Mouse (Mus musculus) lung, embryonic 15.5 days (tissue): ENCODE data around the gene Art2b. TPM values are rescaled to one million over a fixed set of nuclear protein-coding genes. Genes with fewer than 3 reads are reported as not detected.
"Not testable (repeated sequence)": the region's sequence is repeated elsewhere in the genome, so short reads cannot be mapped to it uniquely, and the experiment has no call there.

Experiments used
- ATAC-seq: fragments of 200-750 bp; cut with Nextera tagmentation; 2 replicates; pipeline ENCODE4 v1.8.0; 2017; ENCODE audit warnings: moderate number of reproducible peaks, borderline replicate concordance; ENCODE audit not compliant: low FRiP score, low TSS enrichment; ENCODE audit errors: extremely low read depth
- H3K27ac ChIP-seq: fragments of 300-500 bp; sonication (generic); 2 replicates; pipeline ENCODE4 v1.5.1; 2015; ENCODE audit warnings: moderate library complexity, mild to moderate bottlenecking, inconsistent platforms
- H3K27me3 ChIP-seq: fragments of 300-500 bp; sonication (generic); 2 replicates; pipeline ENCODE4 v1.6.1; 2015; ENCODE audit warnings: inconsistent platforms
- H3K36me3 ChIP-seq: fragments of 300-500 bp; sonication (generic); 2 replicates; pipeline ENCODE4 v1.6.1; 2015; ENCODE audit warnings: inconsistent platforms
- H3K4me1 ChIP-seq: fragments of 300-500 bp; sonication (generic); 2 replicates; pipeline ENCODE4 v1.6.1; 2015; ENCODE audit warnings: inconsistent platforms
- H3K4me2 ChIP-seq: fragments of 300-500 bp; sonication (generic); 2 replicates; pipeline ENCODE4 v1.6.1; 2015; ENCODE audit warnings: inconsistent platforms, mild to moderate bottlenecking, moderate library complexity
- H3K4me3 ChIP-seq: fragments of 300-500 bp; sonication (generic); 2 replicates; pipeline ENCODE4 v1.5.1; 2015; ENCODE audit warnings: mild to moderate bottlenecking, inconsistent platforms
- H3K9ac ChIP-seq: fragments of 300-500 bp; sonication (generic); 2 replicates; pipeline ENCODE4 v1.6.1; 2015; ENCODE audit warnings: inconsistent platforms
- H3K9me3 ChIP-seq: fragments of 300-500 bp; sonication (generic); 2 replicates; pipeline ENCODE4 v1.6.1; 2016; ENCODE audit warnings: inconsistent platforms
- WGBS: fragments of 180-500 bp; shearing (Covaris S2); methylation state at CpG from one replicate; pipeline ENCODE4 v1.1.7; 2015; 5-methylcytosine and 5-hydroxymethylcytosine counted together
- polyA plus RNA-seq: library from polyadenylated mRNA; unstranded; fragments of >200 nt; fragmentation: Nextera tagmentation; extraction: Ambion mirVana; gene quantifications from 2 replicates; pipeline ENCODE4 v1.2.1, GENCODE M21; 2015

Art2b gene
- polyA plus RNA-seq, 1 experiment from 2014 or later: not detected

- ATAC-seq: not testable (repeated sequence)
These were observed 29.9 kb downstream of the Art2b start for GRCm38 (mm10) chr7:101555473-101555872.

GRCm38 (mm10) chr7:101551530-101551929 lies 33.9 kb downstream of the Art2b start:
- H3K27ac ChIP-seq: no peak overlapping the region

More at GRCm38 (mm10) chr7:101555473-101555872, 29.9 kb downstream of the Art2b start:
- H3K27ac ChIP-seq, H3K9me3 ChIP-seq, H3K9ac ChIP-seq, H3K4me2 ChIP-seq, H3K27me3 ChIP-seq, H3K4me1 ChIP-seq, H3K4me3 ChIP-seq, H3K36me3 ChIP-seq: not testable (repeated sequence)
- 82% methylated on average over 3 of the region's 3 CpGs for WGBS

GRCm38 (mm10) chr7:101550686-101551485 lies 34.5 kb downstream of the Art2b start:
- no peak overlapping the region for H3K27ac ChIP-seq
- no peaks in the 10 kb centered on the region for H3K27me3 ChIP-seq
- no peaks in the 10 kb centered on the region for H3K36me3 ChIP-seq
- H3K4me3 ChIP-seq: no peak overlapping the region
- no peak overlapping the region for H3K4me2 ChIP-seq
- H3K9ac ChIP-seq: no peak overlapping the region
- H3K9me3 ChIP-seq: no peaks in the 10 kb centered on the region
- 45% methylated on average over 7 of the region's 7 CpGs for WGBS
- H3K4me1 ChIP-seq: no peaks in the 10 kb centered on the region
- ATAC-seq: no peak

More at GRCm38 (mm10) chr7:101551530-101551929, 33.9 kb downstream of the Art2b start:
- Histone ChIP-seq H3K9ac (no peak overlapping the region), H3K27me3 (no peaks in the 10 kb centered on the region), H3K4me3 (no peak overlapping the region), H3K9me3 (no peaks in the 10 kb centered on the region), H3K36me3 (no peaks in the 10 kb centered on the region), H3K4me2 (no peak overlapping the region), H3K4me1 (no peaks in the 10 kb centered on the region)
- WGBS: 92% methylated on average over 1 of the region's 1 CpGs
- no peak for ATAC-seq

GRCm38 (mm10) chr7:101549266-101549665 lies 36.1 kb downstream of the Art2b start:
- H3K27me3 ChIP-seq: no peaks in the 10 kb centered on the region
- 76% methylated on average over 3 of the region's 3 CpGs for WGBS
- no peak overlapping the region for H3K4me2 ChIP-seq
- no peak for ATAC-seq
- no peak overlapping the region for H3K27ac ChIP-seq
- no peaks in the 10 kb centered on the region for H3K9me3 ChIP-seq
- H3K4me1 ChIP-seq: no peaks in the 10 kb centered on the region
- H3K9ac ChIP-seq: no peak overlapping the region
- H3K36me3 ChIP-seq: no peaks in the 10 kb centered on the region
- H3K4me3 ChIP-seq: no peak overlapping the region

GRCm38 (mm10) chr7:101547651-101548050 lies 37.7 kb downstream of the Art2b start:
- Histone ChIP-seq H3K4me1 (no peaks in the 10 kb centered on the region), H3K9me3 (no peaks in the 10 kb centered on the region), H3K4me2 (no peak overlapping the region), H3K9ac (no peak overlapping the region), H3K36me3 (no peaks in the 10 kb centered on the region), H3K27me3 (no peaks in the 10 kb centered on the region), H3K27ac (no peak overlapping the region), H3K4me3 (no peak overlapping the region)
- WGBS: 84% methylated on average over 3 of the region's 3 CpGs
- ATAC-seq: no peak

GRCm38 (mm10) chr7:101541734-101542133 lies 43.7 kb downstream of the Art2b start:
- Histone ChIP-seq H3K9me3 (no peaks in the 10 kb centered on the region), H3K27ac (no peak overlapping the region), H3K4me1 (no peaks in the 10 kb centered on the region), H3K4me2 (no peak overlapping the region), H3K36me3 (no peaks in the 10 kb centered on the region), H3K9ac (no peak overlapping the region), H3K27me3 (no peaks in the 10 kb centered on the region; the same call in 1 of the 2 replicates), H3K4me3 (no peak overlapping the region)
- ATAC-seq: no peak
- WGBS: 81% methylated on average over 10 of the region's 10 CpGs

- 4% methylated on average over 11 of the region's 11 CpGs for WGBS
- Histone ChIP-seq H3K4me1 (no peaks in the 10 kb centered on the region), H3K9me3 (no peaks in the 10 kb centered on the region), H3K36me3 (no peaks in the 10 kb centered on the region), H3K9ac (no peak overlapping the region), H3K27me3 (no peaks in the 10 kb centered on the region; the same call in 1 of the 2 replicates), H3K27ac (no peak overlapping the region), H3K4me3 (no peak overlapping the region), H3K4me2 (no peak overlapping the region)
- ATAC-seq: no peak
These were observed 44.3 kb downstream of the Art2b start for GRCm38 (mm10) chr7:101541132-101541531.

- Histone ChIP-seq H3K36me3 (no peaks in the 10 kb centered on the region), H3K27me3 (no peaks in the 10 kb centered on the region; the same call in 1 of the 2 replicates), H3K27ac (no peak overlapping the region), H3K4me3 (no peak overlapping the region), H3K9me3 (no peaks in the 10 kb centered on the region), H3K4me2 (no peak overlapping the region), H3K4me1 (no peaks in the 10 kb centered on the region), H3K9ac (no peak overlapping the region)
- 48% methylated on average over 5 of the region's 5 CpGs for WGBS
- no peak for ATAC-seq
These were observed 44.7 kb downstream of the Art2b start for GRCm38 (mm10) chr7:101540684-101541083.

GRCm38 (mm10) chr7:101539774-101540173 lies 45.6 kb downstream of the Art2b start:
- Histone ChIP-seq H3K36me3 (no peaks in the 10 kb centered on the region), H3K4me3 (no peak overlapping the region), H3K9ac (no peak overlapping the region), H3K9me3 (no peaks in the 10 kb centered on the region), H3K27me3 (no peaks in the 10 kb centered on the region; the same call in 1 of the 2 replicates), H3K4me1 (no peaks in the 10 kb centered on the region), H3K4me2 (no peak overlapping the region), H3K27ac (no peak overlapping the region)
- no peak for ATAC-seq
- 41% methylated on average over 9 of the region's 9 CpGs for WGBS

GRCm38 (mm10) chr7:101538141-101538933 lies 47.1 kb downstream of the Art2b start:
- Histone ChIP-seq H3K36me3 (no peaks in the 10 kb centered on the region), H3K4me3 (no peak overlapping the region), H3K27ac (no peak overlapping the region), H3K9ac (no peak overlapping the region), H3K27me3 (no peaks in the 10 kb centered on the region; the same call in 1 of the 2 replicates), H3K9me3 (no peaks in the 10 kb centered on the region), H3K4me2 (no peak overlapping the region), H3K4me1 (no peaks in the 10 kb centered on the region)
- 29% methylated on average over 14 of the region's 14 CpGs for WGBS
- no peak for ATAC-seq

GRCm38 (mm10) chr7:101537541-101537940 lies 47.9 kb downstream of the Art2b start:
- 41% methylated on average over 8 of the region's 8 CpGs for WGBS
- H3K27ac ChIP-seq: no peak overlapping the region
- H3K27me3 ChIP-seq: no peaks in the 10 kb centered on the region; the same call in 1 of the 2 replicates
- H3K4me3 ChIP-seq: no peak overlapping the region
- no peaks in the 10 kb centered on the region for H3K4me1 ChIP-seq
- no peaks in the 10 kb centered on the region for H3K36me3 ChIP-seq
- no peak overlapping the region for H3K4me2 ChIP-seq
- H3K9me3 ChIP-seq: no peaks in the 10 kb centered on the region
- H3K9ac ChIP-seq: no peak overlapping the region
- ATAC-seq: no peak

GRCm38 (mm10) chr7:101535517-101535916 lies 49.9 kb downstream of the Art2b start:
- Histone ChIP-seq H3K4me3 (no peak overlapping the region), H3K4me2 (no peak overlapping the region)
- ATAC-seq: no peak

More at GRCm38 (mm10) chr7:101535517-101535916, 49.9 kb downstream of the Art2b start:
- no peak overlapping the region for H3K27ac ChIP-seq
- no peak overlapping the region for H3K9ac ChIP-seq
- 65% methylated on average over 5 of the region's 5 CpGs for WGBS
- no peaks in the 10 kb centered on the region for H3K9me3 ChIP-seq
- H3K27me3 ChIP-seq: no peaks in the 10 kb centered on the region; the same call in 1 of the 2 replicates
- no peaks in the 10 kb centered on the region for H3K4me1 ChIP-seq
- H3K36me3 ChIP-seq: no peaks in the 10 kb centered on the region
